Mouse (Mus musculus): Measurements from ENCODE around the gene Hnrnpc. TPM values are rescaled to one million over a fixed set of nuclear protein-coding genes. Genes with fewer than 3 reads are reported as not detected.

Hnrnpc gene
- polyA plus RNA-seq, 1 experiment from 2014 or later, result 536 TPM

DNA sequence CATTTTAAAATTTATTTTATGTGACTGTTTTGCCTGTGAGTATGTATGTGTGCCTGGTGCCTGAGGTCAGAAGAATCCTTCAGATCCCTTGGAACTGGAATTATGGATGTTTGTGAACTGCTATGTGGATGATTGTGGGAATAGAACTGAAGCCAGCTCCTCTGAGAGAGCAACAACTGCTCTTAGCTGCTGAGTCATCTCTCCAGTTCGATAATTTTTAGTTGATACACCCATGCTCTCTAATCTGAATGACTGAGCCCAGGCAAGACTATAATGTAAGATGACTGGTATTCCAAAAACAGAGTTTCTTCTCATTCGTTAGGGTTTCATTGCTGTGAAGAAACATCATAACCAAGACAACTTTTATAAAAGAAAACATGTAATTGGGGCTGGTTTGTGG lies 79.7 kb downstream of the Hnrnpc start:
- DNase-seq (ENCODE audit: low spot score), result no peak

Other genes starting within 250 kb of the Hnrnpc start
- gene Mettl17, start 219.2 kb downstream of the Hnrnpc start, polyA plus RNA-seq (2015; fragmentation: Nextera tagmentation; extraction: Ambion mirVana), result 41.9 and 50.0 TPM in 2 replicates
- gene Slc39a2, start 211.1 kb downstream of the Hnrnpc start, polyA plus RNA-seq (2015; fragmentation: Nextera tagmentation; extraction: Ambion mirVana), result 0.14 and 0.26 TPM in 2 replicates
- gene Ndrg2, start 189.9 kb downstream of the Hnrnpc start, polyA plus RNA-seq (2015; fragmentation: Nextera tagmentation; extraction: Ambion mirVana), result 14.8 and 16.6 TPM in 2 replicates
- gene Tppp2, start 185.6 kb downstream of the Hnrnpc start, polyA plus RNA-seq (2015; fragmentation: Nextera tagmentation; extraction: Ambion mirVana), result not detected in 2 replicates
- gene Rnase13, start 181.3 kb downstream of the Hnrnpc start, polyA plus RNA-seq (2015; fragmentation: Nextera tagmentation; extraction: Ambion mirVana), result not detected in 2 replicates
- 26.9 and 27.0 TPM in 2 replicates for gene Arhgef40, start 119.3 kb downstream of the Hnrnpc start, polyA plus RNA-seq (2015; fragmentation: Nextera tagmentation; extraction: Ambion mirVana)
- gene Tmem253, start 88.4 kb downstream of the Hnrnpc start, polyA plus RNA-seq (2015; fragmentation: Nextera tagmentation; extraction: Ambion mirVana), result 0.90 and 1.5 TPM in 2 replicates
- 40.7 and 44.5 TPM in 2 replicates for gene Zfp219, start 83.3 kb downstream of the Hnrnpc start, polyA plus RNA-seq (2015; fragmentation: Nextera tagmentation; extraction: Ambion mirVana)
- gene Olfr221, start 61.6 kb downstream of the Hnrnpc start, polyA plus RNA-seq (2015; fragmentation: Nextera tagmentation; extraction: Ambion mirVana), result not detected in 2 replicates
- gene Rpgrip1, start 6.7 kb upstream of the Hnrnpc start, polyA plus RNA-seq (2015; fragmentation: Nextera tagmentation; extraction: Ambion mirVana), result 87.6 and 94.0 TPM in 2 replicates
- 58.9 and 64.1 TPM in 2 replicates for gene Supt16, start 93.4 kb upstream of the Hnrnpc start, polyA plus RNA-seq (2015; fragmentation: Nextera tagmentation; extraction: Ambion mirVana)
- 31.9 and 40.1 TPM in 2 replicates for gene Chd8, start 153.8 kb upstream of the Hnrnpc start, polyA plus RNA-seq (2015; fragmentation: Nextera tagmentation; extraction: Ambion mirVana)
- gene Tox4, start 175.1 kb upstream of the Hnrnpc start, polyA plus RNA-seq (2015; fragmentation: Nextera tagmentation; extraction: Ambion mirVana), result 45.0 and 46.0 TPM in 2 replicates
- 10.9 and 13.2 TPM in 2 replicates for gene Rab2b, start 175.5 kb upstream of the Hnrnpc start, polyA plus RNA-seq (2015; fragmentation: Nextera tagmentation; extraction: Ambion mirVana)
- gene Mettl3, start 201.1 kb upstream of the Hnrnpc start, polyA plus RNA-seq (2015; fragmentation: Nextera tagmentation; extraction: Ambion mirVana), result 33.9 and 37.6 TPM in 2 replicates
- gene Sall2, start 224.7 kb upstream of the Hnrnpc start, polyA plus RNA-seq (2015; fragmentation: Nextera tagmentation; extraction: Ambion mirVana), result 6.2 and 7.3 TPM in 2 replicates

Measured in thymus, postnatal 0 days (tissue).